Mouse (Mus musculus): ENCODE results near the gene Suclg2. TPM values are rescaled to one million over a fixed set of nuclear protein-coding genes. Genes with fewer than 3 reads are reported as not detected.

Gene Suclg2
- polyA plus RNA-seq, 1 experiment from 2014 or later, result 92.2 TPM

GRCm38 (mm10) chr6:95446151-95446550, 272.4 kb downstream of the Suclg2 start:
- Histone ChIP-seq H3K27me3 (replicated peaks) (no peaks in the 10 kb centered on the region), H3K4me3 (no peak overlapping the region), H3K4me1 (no peaks in the 10 kb centered on the region), H3K9me3 (no peaks in the 10 kb centered on the region), H3K4me2 (no peak overlapping the region), H3K36me3 (no peaks in the 10 kb centered on the region), H3K9ac (no peak overlapping the region), H3K27ac (replicated peaks) (no peak overlapping the region)
- WGBS, result 72% methylated on average over 2 of the region's 2 CpGs
- ATAC-seq (ENCODE audit: extremely low read depth, insufficient number of reproducible peaks, low FRiP score, low TSS enrichment), result no peak

DNA sequence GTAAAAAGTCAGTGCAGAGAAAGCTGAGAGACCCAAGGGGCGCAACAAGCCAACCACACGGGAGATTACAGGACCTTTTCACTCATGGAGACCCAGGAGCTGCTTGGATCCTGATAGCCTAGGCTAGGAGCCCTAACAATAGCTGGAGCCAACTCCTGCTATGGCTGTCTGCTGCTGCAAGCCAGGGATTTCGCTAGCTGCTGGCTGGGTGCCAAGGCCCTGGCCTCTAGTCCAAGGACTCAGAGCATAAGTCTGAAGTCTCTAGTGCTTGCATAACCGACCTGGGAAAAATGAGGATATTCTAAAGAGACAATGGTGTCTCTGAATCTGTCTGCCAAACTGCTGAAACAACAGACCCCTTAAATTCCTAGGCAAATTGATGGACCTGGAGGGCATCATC, 273.6 kb downstream of the Suclg2 start:
- H3K27ac ChIP-seq (replicated peaks), result no peak overlapping the region
- H3K4me2 ChIP-seq, result no peak overlapping the region
- H3K27me3 ChIP-seq (replicated peaks), result no peaks in the 10 kb centered on the region
- H3K9me3 ChIP-seq, result no peaks in the 10 kb centered on the region
- H3K9ac ChIP-seq, result no peak overlapping the region
- no peak overlapping the region for H3K4me3 ChIP-seq
- no peaks in the 10 kb centered on the region for H3K4me1 ChIP-seq
- ATAC-seq (ENCODE audit: extremely low read depth, insufficient number of reproducible peaks, low FRiP score, low TSS enrichment), result no peak
- no peaks in the 10 kb centered on the region for H3K36me3 ChIP-seq
- WGBS, result 56% methylated on average over 4 of the region's 4 CpGs
